Mouse (Mus musculus) heart, adult 18-20 months (tissue): ENCODE data around the gene Meis1. TPM values are rescaled to one million over a fixed set of nuclear protein-coding genes. Genes with fewer than 3 reads are reported as not detected.
A peak's percentile ranks its signal among the peaks of the same experiment; 100 is the strongest.

Source experiments
- DNase-seq, 2 experiments: peaks; one replicate each; pipeline ENCODE4 v3.0.0; 2021 to 2022; ENCODE audit warnings: mixed read lengths in 1 of 2
- total RNA-seq, 2 experiments: library from RNA; stranded (reverse); gene quantifications; 2 replicates each; pipeline ENCODE4 v1.2.3; 2021

Meis1 gene
- total RNA-seq, 2 experiments from 2014 or later: 25.0 to 25.2 TPM

GRCm38 (mm10) chr11:18905431-18905830 is 113.4 kb downstream of the Meis1 start:
- DNase-seq: no peak

- DNase-seq: no peak
These were observed 113.9 kb downstream of the Meis1 start for GRCm38 (mm10) chr11:18904880-18905279.

- DNase-seq: no peak
These were observed 114.5 kb downstream of the Meis1 start for GRCm38 (mm10) chr11:18904285-18904684.

GRCm38 (mm10) chr11:18900489-18900888 is 118.3 kb downstream of the Meis1 start:
- DNase-seq: no peak

GRCm38 (mm10) chr11:18898862-18899261 is 119.9 kb downstream of the Meis1 start:
- DNase-seq: no peak

GRCm38 (mm10) chr11:18897921-18898646 is 120.7 kb downstream of the Meis1 start:
- DNase-seq: no peak

- DNase-seq: no peak
These were observed 121.5 kb downstream of the Meis1 start for GRCm38 (mm10) chr11:18897250-18897649.

GRCm38 (mm10) chr11:18892470-18892869 is 126.3 kb downstream of the Meis1 start:
- DNase-seq: peak in 1 of 2 experiments; percentile 40

GRCm38 (mm10) chr11:18889139-18889538 is 129.6 kb downstream of the Meis1 start:
- no peak for DNase-seq

- DNase-seq: no peak
These were observed 130.1 kb downstream of the Meis1 start for GRCm38 (mm10) chr11:18888651-18889050.

- DNase-seq: no peak
These were observed 133.0 kb downstream of the Meis1 start for GRCm38 (mm10) chr11:18885729-18886325.

GRCm38 (mm10) chr11:18885036-18885728 is 133.6 kb downstream of the Meis1 start:
- DNase-seq: no peak

- DNase-seq: no peak
These were observed 134.8 kb downstream of the Meis1 start for GRCm38 (mm10) chr11:18883987-18884386.

GRCm38 (mm10) chr11:18883507-18883881 is 135.3 kb downstream of the Meis1 start:
- DNase-seq: no peak

GRCm38 (mm10) chr11:18882747-18883506 is 135.9 kb downstream of the Meis1 start:
- DNase-seq: no peak

- DNase-seq: no peak
These were observed 136.5 kb downstream of the Meis1 start for GRCm38 (mm10) chr11:18882315-18882714.

GRCm38 (mm10) chr11:18880806-18881205 is 138.0 kb downstream of the Meis1 start:
- no peak for DNase-seq

- DNase-seq: no peak
These were observed 139.3 kb downstream of the Meis1 start for GRCm38 (mm10) chr11:18879456-18879818.

- DNase-seq: no peak
These were observed 139.9 kb downstream of the Meis1 start for GRCm38 (mm10) chr11:18878748-18879455.

GRCm38 (mm10) chr11:18878016-18878415 is 140.8 kb downstream of the Meis1 start:
- DNase-seq: peak in 1 of 2 experiments; percentile 50

GRCm38 (mm10) chr11:18877626-18878011 is 141.2 kb downstream of the Meis1 start:
- peak; percentile 76 to 79 for DNase-seq
